Mouse (Mus musculus): Measurements from ENCODE around the gene Zfhx2.

GRCm38 (mm10) chr14:55093927-55094326, 1.8 kb upstream of the Zfhx2 start:
- no peak for TF ChIP-seq EP300 (IDR thresholded peaks at IDR 0.05; ENCODE audit: low read depth)
- TF ChIP-seq CTCF (IDR thresholded peaks at IDR 0.05; ENCODE audit: low read depth) = no peak

All from heart, postnatal 0 days (tissue).